Mouse (Mus musculus): ENCODE measurements around the gene Asap3.

Asap3 gene

DNA sequence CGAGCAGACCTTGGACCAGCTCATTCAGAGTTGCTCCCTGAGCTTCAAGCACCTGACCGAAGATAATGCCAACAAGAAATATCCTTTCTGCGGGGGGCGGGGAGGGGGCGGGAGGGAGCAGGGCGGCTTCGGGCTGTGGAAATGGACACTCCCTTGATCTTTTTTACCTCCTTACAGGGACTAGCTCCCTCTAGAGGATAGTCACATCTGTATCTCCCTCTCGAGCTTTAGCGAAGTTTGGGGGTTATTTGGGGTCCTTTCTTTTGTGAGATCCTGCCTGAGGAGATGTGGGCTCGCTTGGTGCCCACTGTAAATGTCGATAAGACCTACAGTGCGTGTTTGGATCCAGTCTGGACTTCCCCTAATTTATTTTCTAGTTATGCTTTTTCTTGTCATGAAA is 24.8 kb upstream of the Asap3 start:
- DNase-seq (ENCODE audit: extremely low spot score), result no peak

DNA sequence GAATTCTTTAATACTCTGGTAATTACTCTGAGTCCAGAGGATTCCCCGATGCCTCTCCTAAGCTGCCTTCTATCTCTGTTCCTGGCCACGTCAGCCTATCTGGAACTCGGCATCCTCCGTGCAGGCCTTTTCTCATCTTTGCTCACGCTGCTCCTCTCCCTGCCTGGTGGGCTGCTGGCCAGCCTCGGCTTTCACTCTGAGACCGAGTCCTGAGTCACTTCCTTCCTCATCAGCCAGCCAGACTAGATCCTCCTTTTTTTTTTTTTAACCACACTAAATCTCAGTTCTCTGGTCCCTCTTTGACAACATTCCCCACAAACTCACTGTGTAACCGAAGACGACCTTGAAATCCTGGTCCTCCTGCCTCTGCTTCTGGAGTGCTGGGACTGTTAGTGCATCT is 20.8 kb upstream of the Asap3 start:
- no peak for DNase-seq (ENCODE audit: extremely low spot score)

DNA sequence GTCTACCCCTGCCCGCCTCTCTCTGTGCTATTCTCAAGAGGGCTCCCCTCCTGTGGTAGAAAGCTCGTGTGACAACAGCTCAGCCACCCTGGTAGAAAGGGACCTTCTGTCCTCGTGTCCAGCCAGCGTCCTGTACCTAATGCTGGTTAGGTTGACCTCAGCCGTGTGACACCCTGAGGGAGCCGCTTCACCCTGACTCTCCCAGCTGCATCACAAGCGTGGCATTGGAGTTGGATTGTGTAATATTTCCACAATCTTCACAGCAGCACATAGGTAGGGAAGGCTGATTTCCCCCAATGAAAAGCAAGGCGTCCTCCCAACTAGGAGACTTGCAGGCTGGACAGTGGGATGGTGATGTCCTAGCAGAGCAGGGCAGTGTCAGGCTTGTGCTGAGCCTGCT is 19.9 kb upstream of the Asap3 start:
- no peak for DNase-seq (ENCODE audit: extremely low spot score)

- no peak for DNase-seq (ENCODE audit: extremely low spot score)
These were observed 19.3 kb upstream of the Asap3 start for GRCm38 (mm10) chr4:136186739-136187472.

GRCm38 (mm10) chr4:136188973-136189737 is 17.0 kb upstream of the Asap3 start:
- no peak for DNase-seq (ENCODE audit: extremely low spot score)

- no peak for DNase-seq (ENCODE audit: extremely low spot score)
These were observed 16.3 kb upstream of the Asap3 start for GRCm38 (mm10) chr4:136189912-136190311.

- DNase-seq (ENCODE audit: extremely low spot score), result no peak
These were observed 12.6 kb upstream of the Asap3 start for GRCm38 (mm10) chr4:136193571-136193970.

DNA sequence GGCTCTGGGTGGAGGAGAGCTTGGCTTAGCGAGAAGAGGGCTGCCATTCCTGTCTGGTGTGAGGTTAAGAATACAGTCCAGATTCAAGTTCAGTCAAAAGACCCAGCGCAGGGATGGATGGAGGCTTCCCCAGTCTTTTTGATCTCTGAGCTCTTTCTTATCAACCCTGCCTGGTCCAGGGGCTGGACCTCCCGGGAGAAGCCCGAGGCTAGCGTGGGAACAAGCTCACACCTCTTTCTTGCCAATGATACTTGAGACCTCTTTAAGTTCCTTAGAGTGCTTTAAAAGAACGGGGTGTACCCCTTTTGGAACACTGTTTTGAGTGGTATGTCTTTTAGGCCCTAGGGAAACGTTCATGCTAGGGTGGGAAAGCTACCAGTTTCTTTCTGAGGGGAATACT is 11.1 kb upstream of the Asap3 start:
- DNase-seq (ENCODE audit: extremely low spot score), result no peak

GRCm38 (mm10) chr4:136195629-136196028 is 10.5 kb upstream of the Asap3 start:
- DNase-seq (ENCODE audit: extremely low spot score), result no peak

- DNase-seq (ENCODE audit: extremely low spot score), result no peak
These were observed 10.0 kb upstream of the Asap3 start for GRCm38 (mm10) chr4:136196201-136196600.

DNA sequence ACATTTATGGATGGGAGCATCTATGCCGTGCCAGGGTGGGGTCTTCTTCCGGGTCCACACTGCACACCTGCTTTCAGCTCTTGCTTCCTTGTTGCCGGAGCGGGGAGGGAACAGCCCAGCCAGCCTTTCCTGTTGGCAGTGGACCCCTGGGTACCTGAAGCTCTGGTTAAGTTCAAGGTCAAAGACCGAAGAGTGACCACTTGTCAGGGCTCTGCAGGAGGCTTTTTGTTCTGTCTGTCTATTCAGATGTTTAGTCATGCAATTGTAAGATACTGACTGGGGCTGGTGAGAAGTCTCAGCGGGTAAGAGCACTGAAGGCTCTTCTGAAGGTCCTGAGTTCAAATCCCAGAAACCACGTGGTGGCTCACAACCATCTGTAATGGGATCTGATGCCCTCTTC is 7.3 kb upstream of the Asap3 start:
- no peak for DNase-seq (ENCODE audit: extremely low spot score)

- DNase-seq (ENCODE audit: extremely low spot score), result peak; percentile 33
These were observed 6.4 kb upstream of the Asap3 start for GRCm38 (mm10) chr4:136199562-136200292.

- peak; percentile 84 for DNase-seq (ENCODE audit: extremely low spot score)
These were observed 3.7 kb upstream of the Asap3 start for GRCm38 (mm10) chr4:136202509-136202908.

GRCm38 (mm10) chr4:136204775-136205174 is 1.4 kb upstream of the Asap3 start:
- no peak for DNase-seq (ENCODE audit: extremely low spot score)

DNA sequence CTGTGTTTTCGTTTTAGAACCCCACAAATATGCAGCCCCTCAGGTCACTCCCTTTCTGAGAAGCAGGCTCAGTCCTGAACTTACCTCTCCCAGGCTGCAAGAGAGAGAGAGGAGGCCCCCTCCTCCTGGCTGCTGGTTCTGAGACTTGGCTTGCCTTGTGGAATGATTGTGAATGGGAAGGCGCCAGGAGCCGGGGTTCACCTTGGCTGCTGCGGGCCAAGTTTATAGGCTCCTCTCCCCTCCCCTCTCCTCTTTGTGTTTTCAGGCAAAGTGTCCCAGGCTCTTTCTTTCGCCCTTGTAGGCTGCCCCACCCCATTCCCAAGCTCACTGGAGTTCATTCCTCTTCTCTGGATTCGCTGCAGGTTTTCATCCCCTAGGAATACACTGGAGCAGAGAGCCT is 778 bp downstream of the Asap3 start:
- no peak for DNase-seq (ENCODE audit: extremely low spot score)

- DNase-seq (ENCODE audit: extremely low spot score), result no peak
These were observed 4.8 kb downstream of the Asap3 start for GRCm38 (mm10) chr4:136210931-136211330.

DNA sequence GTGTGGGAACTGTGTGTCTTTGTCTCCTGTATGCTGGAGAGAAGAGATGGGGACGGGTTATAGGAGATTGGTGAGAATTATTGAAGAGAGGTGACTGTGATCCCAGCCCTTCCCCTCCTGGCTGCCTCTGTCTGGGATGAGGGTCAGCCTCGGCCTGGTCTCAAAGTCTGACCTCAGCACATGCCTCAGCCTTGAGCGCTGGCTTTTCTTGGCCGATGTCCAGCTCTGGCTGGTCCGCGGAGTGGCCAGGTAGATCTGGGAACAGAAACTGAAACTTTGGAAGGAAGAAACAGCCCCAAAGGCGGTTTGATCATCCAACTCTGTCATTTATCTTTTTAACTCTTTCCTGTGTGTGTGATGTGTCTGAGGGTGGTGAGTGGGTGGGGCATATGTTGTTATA is 7.5 kb downstream of the Asap3 start:
- DNase-seq (ENCODE audit: extremely low spot score), result no peak

GRCm38 (mm10) chr4:136214828-136215227 is 8.7 kb downstream of the Asap3 start:
- DNase-seq (ENCODE audit: extremely low spot score), result no peak

DNA sequence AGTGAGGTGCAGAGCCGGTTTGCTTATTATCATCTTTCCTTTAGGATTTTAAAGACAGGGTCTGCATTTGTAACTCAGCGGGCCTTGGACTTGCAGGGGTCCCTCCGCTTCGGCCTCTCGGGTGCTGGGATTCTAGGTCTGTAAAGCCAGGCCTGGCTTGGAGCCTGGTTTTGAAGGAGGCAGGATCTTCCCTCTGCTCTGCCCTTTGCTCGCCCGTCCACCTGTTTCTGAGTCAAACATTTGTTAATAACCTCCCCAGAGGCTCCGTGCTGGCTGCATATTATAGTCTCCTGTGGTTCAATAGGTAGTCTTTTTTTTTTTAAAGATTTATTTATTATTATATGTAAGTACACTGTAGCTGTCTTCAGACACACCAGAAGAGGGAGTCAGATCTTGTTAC is 9.4 kb downstream of the Asap3 start:
- DNase-seq (ENCODE audit: extremely low spot score), result no peak

- DNase-seq (ENCODE audit: extremely low spot score), result no peak
These were observed 10.9 kb downstream of the Asap3 start for GRCm38 (mm10) chr4:136217063-136217462.

DNA sequence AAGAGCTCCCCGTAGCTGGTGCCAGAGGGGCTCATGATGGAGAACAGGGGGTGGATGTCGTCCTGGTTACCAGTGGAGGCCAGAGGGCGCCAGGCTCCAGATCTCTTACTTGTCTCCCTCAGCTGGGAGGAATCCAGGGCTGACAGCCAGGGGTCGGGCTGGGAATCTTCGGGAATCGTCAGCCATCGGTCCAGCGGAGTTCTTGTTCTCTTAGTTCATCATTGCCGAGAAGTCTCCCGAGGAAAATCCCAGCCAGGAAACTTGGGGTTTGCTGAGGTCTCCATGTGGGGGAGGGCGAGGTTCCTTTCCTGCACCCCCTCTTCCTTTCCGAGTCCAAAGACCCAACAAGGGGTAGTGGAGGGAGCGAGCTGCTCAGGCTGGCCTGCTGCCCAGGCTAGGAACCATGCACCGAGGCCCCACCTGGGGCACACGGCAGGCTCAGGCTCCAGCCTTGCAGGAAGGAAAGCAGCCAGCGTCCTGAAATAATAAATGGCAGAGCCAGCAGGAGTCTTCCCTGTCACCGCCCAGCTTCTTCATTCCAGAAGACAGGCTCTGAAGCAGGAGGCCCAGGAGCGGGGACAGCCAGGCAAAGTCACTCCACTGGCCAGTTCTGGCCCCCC is 12.5 kb downstream of the Asap3 start:
- peak; percentile 45 for DNase-seq (ENCODE audit: extremely low spot score)

DNA sequence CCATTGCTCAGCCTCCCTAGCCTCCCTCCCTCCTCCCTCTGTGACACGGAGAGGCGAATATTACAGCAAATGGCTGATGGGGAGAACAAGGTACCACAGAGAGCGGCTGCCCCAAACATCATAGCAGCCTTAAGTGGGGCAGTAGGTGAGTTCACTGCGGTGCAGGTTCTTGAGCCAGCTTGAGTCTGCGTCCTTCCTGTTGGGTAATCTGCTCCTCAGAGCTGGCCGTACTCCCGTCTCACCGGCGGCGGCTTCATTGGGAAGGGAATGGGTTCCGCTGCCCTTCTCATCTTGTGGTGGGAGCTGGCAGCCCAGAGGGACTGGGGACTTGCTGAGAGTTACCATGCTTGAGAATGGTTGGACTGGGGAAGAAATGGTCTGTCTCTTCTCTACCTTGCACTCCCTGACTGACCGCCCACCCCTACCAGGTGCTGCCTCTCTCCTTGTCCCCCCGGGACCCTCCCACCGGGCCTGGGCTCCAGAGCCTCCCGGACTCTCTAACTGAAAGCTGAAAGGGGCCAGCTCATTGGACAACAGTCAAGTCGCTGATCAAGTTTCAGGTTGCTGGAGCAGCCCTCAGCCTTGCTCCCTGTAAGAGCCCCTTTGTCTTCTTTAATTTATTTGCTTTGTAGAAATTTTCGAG is 14.1 kb downstream of the Asap3 start:
- peak; percentile 54 for DNase-seq (ENCODE audit: extremely low spot score)
